Mouse (Mus musculus): ENCODE results near the gene Olfr142.
"Not testable (repeated sequence)": the region's sequence is repeated elsewhere in the genome, so short reads cannot be mapped to it uniquely, and the experiment has no call there.

Olfr142 gene

DNA sequence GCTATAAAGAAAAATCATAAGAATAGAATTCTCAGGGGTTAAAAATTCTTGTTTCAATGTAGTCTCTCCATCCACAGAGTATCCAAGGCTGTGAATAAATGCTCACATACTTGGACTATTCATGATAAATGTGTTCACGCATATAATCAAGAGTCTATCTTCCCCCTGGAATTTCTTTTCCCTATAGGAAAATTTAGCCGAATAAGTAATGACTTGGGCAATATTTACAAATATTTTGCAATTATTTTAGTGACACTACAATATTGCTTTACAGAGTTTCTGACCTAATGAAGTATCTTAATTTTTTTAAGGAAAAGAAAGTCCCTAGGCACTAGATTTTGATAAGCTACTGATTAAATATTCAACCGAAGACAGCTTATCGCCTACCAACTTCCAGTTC, at the start of gene Olfr142:
Gene Olfr142 (minus strand): TSS at position 101 of the 400 bp plus-strand sequence.
- no peak for DNase-seq (ENCODE audit: extremely low read depth, low read depth)

GRCm38 (mm10) chr2:90292741-90293140, 35.3 kb upstream of the Olfr142 start, which contains the start of gene Olfr1272:
Olfr1272 (minus strand) TSS chr2:90292841.
- DNase-seq (ENCODE audit: extremely low read depth, low read depth) = no peak

DNA sequence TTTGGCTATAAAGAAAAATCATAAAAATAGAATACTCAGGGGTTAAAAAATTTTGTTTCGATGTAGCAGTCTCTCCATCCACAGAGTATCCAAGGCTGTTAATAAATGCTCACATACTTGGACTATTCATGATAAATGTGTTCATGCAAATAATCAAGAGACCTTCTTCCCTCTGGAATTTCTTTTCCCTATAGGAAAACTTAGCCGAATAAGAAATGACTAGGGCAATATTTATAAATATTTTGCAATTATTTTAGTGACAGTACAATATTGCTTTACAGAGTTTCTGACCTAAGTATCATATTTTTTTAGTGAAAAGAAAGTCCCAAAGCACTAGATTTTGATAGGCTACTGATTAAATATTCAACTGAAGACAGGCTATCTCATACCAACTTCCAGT, 13.5 kb upstream of the Olfr142 start, which contains the start of gene Olfr1271:
Gene Olfr1271 (minus strand): TSS at position 101 of the 400 bp plus-strand sequence.
- no peak for DNase-seq (ENCODE audit: extremely low read depth, low read depth)

DNA sequence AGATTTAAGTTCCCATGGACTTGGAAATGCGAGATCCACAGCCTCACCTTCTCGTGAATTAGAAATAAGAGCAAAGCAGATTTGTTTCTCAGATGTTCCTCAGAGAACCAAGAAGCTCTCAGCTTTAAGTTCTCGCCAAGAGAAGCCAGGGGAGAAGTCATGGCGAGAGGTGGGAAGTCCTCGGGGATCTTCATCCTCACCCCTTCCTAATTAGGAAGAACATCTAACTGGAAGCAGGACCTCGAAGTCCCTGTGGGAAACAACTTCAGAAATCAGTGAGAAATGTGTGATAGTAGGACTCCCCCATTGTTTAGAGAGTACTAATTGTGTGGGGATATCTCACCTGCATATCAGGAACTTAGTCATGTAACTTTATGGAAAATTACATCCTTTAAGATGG, 33.0 kb downstream of the Olfr142 start, which contains the start of gene Olfr1506:
Gene Olfr1506 (minus strand): TSS at position 101 of the 400 bp plus-strand sequence.
- DNase-seq (ENCODE audit: extremely low read depth, low read depth) = not testable (repeated sequence)
